In the genomic region with DNA sequence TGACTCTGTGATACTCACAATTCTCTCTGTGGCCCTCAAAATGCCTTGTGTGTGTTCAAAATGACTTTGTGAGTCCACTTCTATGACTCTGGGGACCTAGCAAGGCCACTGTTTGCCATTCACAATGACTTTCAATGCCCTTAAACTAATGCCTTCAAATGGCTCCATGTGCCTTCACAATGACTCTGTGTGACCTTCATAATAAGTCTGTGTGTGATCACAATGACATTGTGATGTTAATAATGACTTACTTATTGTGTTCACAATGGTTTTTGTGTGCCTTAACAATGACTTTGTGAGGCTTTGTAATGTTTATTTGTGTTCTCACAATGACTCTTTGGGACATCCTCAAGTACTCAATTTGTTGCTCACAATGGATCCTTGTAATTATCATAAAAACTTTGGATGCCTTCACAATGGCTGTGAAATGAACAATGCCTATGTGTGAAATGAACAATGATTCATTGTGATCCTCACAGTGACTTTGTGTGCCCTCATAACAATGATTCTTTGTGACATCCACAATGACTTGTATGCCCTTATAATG, we compare ENCODE assay signal across 23 mouse cellular contexts.
DNase-seq lines count a peak whose midpoint lies in the region; ATAC-seq and TF ChIP-seq lines count a peak whose summit lies in the region.
"Had no signal": no experiment of that assay in that cellular context is flagged by ENCODE, and none has a peak within 500 bp of the region (broad histone marks: within the 10 kb centered on the region; RNA-seq: fewer than 3 reads in every experiment).

No protein-coding gene starts in this region.

- no peak for TF ChIP-seq CTCF in ES-Bruce4 (IDR thresholded peaks at IDR 0.05; ENCODE audit: low read depth, low read length)

- 0 out of 2 replicates have a peak, but pooled peaks cover 7% of the 10 kb centered on the region for H3K9me3 ChIP-seq in ES-Bruce4 (replicated peaks; ENCODE audit: control insufficient read depth, insufficient read depth, low read length, poor library complexity, severe bottlenecking)
- H3K9me3 ChIP-seq in ES-E14 (ENCODE audit: control insufficient read depth, insufficient read depth, low read depth, low read length) = no peaks in the 10 kb centered on the region
- H3K9me3 ChIP-seq: embryonic facial prominence, embryonic 10.5 days; embryonic facial prominence, embryonic 12.5 days; forebrain, embryonic 13.5 days; forebrain, embryonic 15.5 days had no signal

- TF ChIP-seq POLR2A in ES-Bruce4 (IDR thresholded peaks at IDR 0.05; ENCODE audit: insufficient read depth, low read length) = no peak

- no peaks in the 10 kb centered on the region for H3K36me3 ChIP-seq in ES-Bruce4 (ENCODE audit: control insufficient read depth, insufficient read depth, low read length, poor library complexity, severe bottlenecking)
- H3K36me3 ChIP-seq in ES-E14 (ENCODE audit: control insufficient read depth, insufficient read depth, low read length, poor library complexity, severe bottlenecking) = no peaks in the 10 kb centered on the region
- H3K36me3 ChIP-seq: embryonic facial prominence, embryonic 10.5 days; embryonic facial prominence, embryonic 12.5 days; forebrain, embryonic 15.5 days had no signal

- H3K27ac ChIP-seq in ES-Bruce4 (ENCODE audit: insufficient read depth, low read length) (peak overlapping the region; percentile 96), ES-E14 (ENCODE audit: insufficient read depth, low read depth, low read length, poor library complexity, severe bottlenecking) (no peak overlapping the region)
- H3K27ac ChIP-seq: embryonic facial prominence, embryonic 10.5 days; embryonic facial prominence, embryonic 12.5 days; forebrain, embryonic 13.5 days; forebrain, embryonic 15.5 days had no signal

- intact Hi-C loops in heart, postnatal 14 days (cut with DNase I) = loop anchor here (2.0 kb wide), 1 partner anchor 45 kb away; no protein-coding TSS in a partner anchor
- intact Hi-C loops in left cerebral cortex, postnatal 36 days (cut with DNase I) = no loop called here

- in situ Hi-C loops in ES-E14 (cut with MboI; ENCODE audit: low sequenced_read_pairs in 2 of 2, unreplicated experiment in 2 of 2) = no loop called here

- H3K4me3 ChIP-seq in ES-Bruce4 (ENCODE audit: low read depth, low read length) (no peak overlapping the region), ES-E14 (ENCODE audit: insufficient read depth in 1 of 2, low read depth in 1 of 2, low read length in 2 of 2, poor library complexity in 1 of 2, severe bottlenecking in 1 of 2) (no peak overlapping the region)
- H3K4me3 ChIP-seq: embryonic facial prominence, embryonic 10.5 days; embryonic facial prominence, embryonic 12.5 days; forebrain, embryonic 13.5 days; forebrain, embryonic 15.5 days had no signal

- TF ChIP-seq EP300 in ES-Bruce4 (IDR thresholded peaks at IDR 0.05; ENCODE audit: insufficient read depth, low read depth, low read length) = 0 out of 2 replicates have a peak, but pooled peaks have one; percentile 54

- DNase-seq in heart, adult 11 months = peak; percentile 52
- no peak for DNase-seq in heart, postnatal 14 days
- peak; percentile 75 for DNase-seq in ES-E14 (ENCODE audit: low read depth, low spot score)
- DNase-seq in ZHBTc4 (ENCODE audit: low read depth, low spot score) = peak; percentile 82
- DNase-seq in left cerebral cortex, postnatal 36 days (ENCODE audit: low spot score in 2 of 2) = no peak
- DNase-seq: adrenal gland, adult 2 months; adrenal gland, postnatal 10 days; adrenal gland, postnatal 36 days; B cell, adult 2 months; cerebellum, adult 11-12 months; cerebellum, adult 2 months; cerebellum, adult 9-10 months; cerebellum, postnatal 10 days; cerebellum, postnatal 25 days; forebrain, postnatal 0 days had no signal

- H3K9ac ChIP-seq in ES-Bruce4 (ENCODE audit: low read depth, poor library complexity, severe bottlenecking) (no peak overlapping the region), ES-E14 (ENCODE audit: insufficient read depth, low read depth, low read length, poor library complexity, severe bottlenecking) (no peak overlapping the region)
- H3K9ac ChIP-seq: embryonic facial prominence, embryonic 12.5 days; forebrain, embryonic 13.5 days; forebrain, embryonic 15.5 days; forebrain, postnatal 0 days had no signal

- no peaks in the 10 kb centered on the region for H3K27me3 ChIP-seq in ES-Bruce4 (ENCODE audit: control insufficient read depth, insufficient read depth, low read length, poor library complexity, severe bottlenecking)
- H3K27me3 ChIP-seq: CH12.LX; embryonic facial prominence, embryonic 12.5 days; forebrain, embryonic 13.5 days; forebrain, embryonic 15.5 days had no signal

- no peak for ATAC-seq in monocyte, adult 5-6 weeks (replicated peaks; ENCODE audit: insufficient number of reproducible peaks, low FRiP score, low TSS enrichment, poor library complexity, severe bottlenecking)
- ATAC-seq: CD4-positive, CD25-positive, alpha-beta regulatory T cell, adult 4 months; forebrain, embryonic 13.5 days; forebrain, embryonic 15.5 days; forebrain, postnatal 0 days had no signal

- H3K4me1 ChIP-seq in ES-Bruce4 (ENCODE audit: control insufficient read depth, insufficient read depth, low read length) (no peaks in the 10 kb centered on the region), ES-E14 (ENCODE audit: control insufficient read depth in 2 of 2, insufficient read depth in 2 of 2, low read length in 2 of 2, poor library complexity in 1 of 2) (peaks cover 0 to 6% of the 10 kb centered on the region in 2 experiments; a peak in 2 of 4 replicates)
- H3K4me1 ChIP-seq: embryonic facial prominence, embryonic 10.5 days; embryonic facial prominence, embryonic 12.5 days; forebrain, embryonic 13.5 days; forebrain, embryonic 15.5 days had no signal

TF ChIP-seq in ES-E14, 5 proteins besides CTCF, POLR2A, EP300 and RAD21:
- 0 out of 2 replicates have a peak, but pooled peaks have one; percentile 16 for TF ChIP-seq MAFK (IDR thresholded peaks at IDR 0.05; ENCODE audit: insufficient read depth, low read depth, low read length)
- no peak for TF ChIP-seq ZNF384 (IDR thresholded peaks at IDR 0.05; ENCODE audit: low read depth, low read length)
- peak; percentile 75 for TF ChIP-seq CHD2 (IDR thresholded peaks at IDR 0.05; ENCODE audit: low read depth, low read length)

Comparison
In these comparisons a context has a peak if more than half of its experiments do, and no peak if none do; other contexts are left out.
1. DNase-seq: peak in heart, adult 11 months (single experiment), ES-E14 (single experiment) and ZHBTc4 (single experiment); none in heart, postnatal 14 days (0 of 2) and left cerebral cortex, postnatal 36 days (0 of 2).